Mouse (Mus musculus) A20 (cell line): ENCODE results near the gene Gm8978.
"Not testable (repeated sequence)": the region's sequence is repeated elsewhere in the genome, so short reads cannot be mapped to it uniquely, and the experiment has no call there.

ENCODE experiments used
- DNase-seq: peaks from one replicate; pipeline ENCODE4 v3.0.0-alpha.2; 2011; ENCODE audit warnings: low read depth, low spot score

The Gm8978 gene

GRCm38 (mm10) chr19:33625152-33625551, at the start of gene Gm8978:
Gm8978 (minus strand) TSS chr19:33625252.
- DNase-seq: not testable (repeated sequence)

GRCm38 (mm10) chr19:33589626-33590302, 35.3 kb downstream of the Gm8978 start:
- not testable (repeated sequence) for DNase-seq

- DNase-seq: not testable (repeated sequence)
Measured at GRCm38 (mm10) chr19:33568551-33568950, 56.5 kb downstream of the Gm8978 start.
